Mouse (Mus musculus) adrenal gland, postnatal 4 days (tissue): ENCODE results near the gene Fbxo27. TPM values are rescaled to one million over a fixed set of nuclear protein-coding genes. Genes with fewer than 3 reads are reported as not detected.
A peak's percentile ranks its signal among the peaks of the same experiment; 100 is the strongest.
"Not testable (repeated sequence)": the region's sequence is repeated elsewhere in the genome, so short reads cannot be mapped to it uniquely, and the experiment has no call there.

ENCODE experiments used
- DNase-seq, 2 experiments: peaks; one replicate each; pipeline ENCODE4 v3.0.0; 2021 to 2022; ENCODE audit warnings: low spot score in 2 of 2, mixed read lengths in 2 of 2
- long read RNA-seq, 2 experiments: library from polyadenylated mRNA; stranded (forward); transcript quantifications; one replicate each; pipeline ENCODE4 v2.0.0; 2021
- total RNA-seq, 2 experiments: library from RNA; stranded (reverse); gene quantifications; 2 replicates each; pipeline ENCODE4 v1.2.3; 2021

Fbxo27 gene
- total RNA-seq: 1 to 10 TPM; 2.8 to 4.6 TPM
- long read RNA-seq, experiment 1, partial matches to known transcripts: 0 of 1 reads
- long read RNA-seq, experiment 1, other reads (novel, unspliced or antisense): 0 of 1 reads
- long read RNA-seq, experiment 2, partial matches to known transcripts: 0 of 1 reads
- long read RNA-seq, experiment 2, other reads (novel, unspliced or antisense): 1 of 1 reads

- no peak for DNase-seq
These were observed at the start of gene Fbxo27 for GRCm38 (mm10) chr7:28692545-28693320. TSS of gene Fbxo27 (plus strand) at chr7:28692849.

- no peak for DNase-seq
These were observed 47.3 kb upstream of the Fbxo27 start for GRCm38 (mm10) chr7:28645366-28645765.

- no peak for DNase-seq
These were observed 46.6 kb upstream of the Fbxo27 start for GRCm38 (mm10) chr7:28645947-28646475.

- no peak for DNase-seq
These were observed 45.6 kb upstream of the Fbxo27 start for GRCm38 (mm10) chr7:28647016-28647415.

GRCm38 (mm10) chr7:28651157-28651556, 41.5 kb upstream of the Fbxo27 start:
- DNase-seq: no peak

GRCm38 (mm10) chr7:28656430-28656829, 36.2 kb upstream of the Fbxo27 start:
- no peak for DNase-seq

GRCm38 (mm10) chr7:28665620-28666579, 26.7 kb upstream of the Fbxo27 start:
- DNase-seq: no peak

- DNase-seq: no peak
These were observed 21.5 kb upstream of the Fbxo27 start for GRCm38 (mm10) chr7:28671172-28671571.

GRCm38 (mm10) chr7:28672276-28672675, 20.4 kb upstream of the Fbxo27 start:
- DNase-seq: no peak

GRCm38 (mm10) chr7:28672786-28673185, 19.9 kb upstream of the Fbxo27 start:
- DNase-seq: not testable (repeated sequence)

- DNase-seq: no peak
These were observed 17.7 kb upstream of the Fbxo27 start for GRCm38 (mm10) chr7:28674994-28675393.

- DNase-seq: peak in 1 of 2 experiments; percentile 17
These were observed 16.9 kb upstream of the Fbxo27 start for GRCm38 (mm10) chr7:28675746-28676145.

GRCm38 (mm10) chr7:28676811-28677541, 15.7 kb upstream of the Fbxo27 start:
- no peak for DNase-seq

- no peak for DNase-seq
These were observed 15.0 kb upstream of the Fbxo27 start for GRCm38 (mm10) chr7:28677624-28678023.

- no peak for DNase-seq
These were observed 1.6 kb upstream of the Fbxo27 start for GRCm38 (mm10) chr7:28691075-28691474.

GRCm38 (mm10) chr7:28693321-28693966, 795 bp downstream of the Fbxo27 start:
- DNase-seq: peak; percentile 16 to 31

- DNase-seq: no peak
These were observed 1.8 kb downstream of the Fbxo27 start for GRCm38 (mm10) chr7:28694423-28694822.

- no peak for DNase-seq
These were observed 2.4 kb downstream of the Fbxo27 start for GRCm38 (mm10) chr7:28694966-28695511.

- DNase-seq: no peak
These were observed 4.6 kb downstream of the Fbxo27 start for GRCm38 (mm10) chr7:28697277-28697676.

- no peak for DNase-seq
These were observed 7.6 kb downstream of the Fbxo27 start for GRCm38 (mm10) chr7:28700269-28700668.
